Mouse (Mus musculus) heart, embryonic 11.5 days (tissue): Measurements from ENCODE around the gene Gm21992. TPM values are rescaled to one million over a fixed set of nuclear protein-coding genes. Genes with fewer than 3 reads are reported as not detected.

Experiments
- ATAC-seq: fragments of 200-750 bp; cut with Nextera tagmentation; replicated peaks from 2 replicates; pipeline ENCODE4 v1.8.0; 2017; ENCODE audit warnings: moderate library complexity; ENCODE audit not compliant: insufficient number of reproducible peaks, low FRiP score, low TSS enrichment
- H3K27ac ChIP-seq: fragments of 300-500 bp; sonication (generic); 2 replicates; pipeline ENCODE4 v1.5.1; 2014; ENCODE audit warnings: mild to moderate bottlenecking, low read depth, low read length
- H3K27me3 ChIP-seq: fragments of 300-500 bp; sonication (generic); 2 replicates; pipeline ENCODE4 v1.6.1; 2014; ENCODE audit warnings: mild to moderate bottlenecking, low read length, mixed read lengths; ENCODE audit not compliant: control insufficient read depth, insufficient read depth
- H3K36me3 ChIP-seq: fragments of 300-500 bp; sonication (generic); 2 replicates; pipeline ENCODE4 v1.6.1; 2014; ENCODE audit warnings: mild to moderate bottlenecking, low read length, moderate library complexity, mixed read lengths; ENCODE audit not compliant: control insufficient read depth, insufficient read depth
- H3K4me1 ChIP-seq: fragments of 300-500 bp; sonication (generic); 2 replicates; pipeline ENCODE4 v1.6.1; 2014; ENCODE audit warnings: low read length; ENCODE audit not compliant: control insufficient read depth, insufficient read depth
- H3K4me2 ChIP-seq: fragments of 300-500 bp; sonication (generic); 2 replicates; pipeline ENCODE4 v1.6.1; 2014; ENCODE audit warnings: mild to moderate bottlenecking, moderate library complexity
- H3K4me3 ChIP-seq: fragments of 300-500 bp; sonication (generic); 2 replicates; pipeline ENCODE4 v1.5.1; 2014; ENCODE audit warnings: low read depth, low read length
- H3K9ac ChIP-seq: fragments of 300-500 bp; sonication (generic); 2 replicates; pipeline ENCODE4 v1.6.1; 2014; ENCODE audit warnings: mild to moderate bottlenecking, low read depth, low read length, moderate library complexity
- H3K9me3 ChIP-seq: fragments of 300-500 bp; sonication (generic); replicated peaks from 2 replicates; pipeline ENCODE4 v1.6.1; 2016; ENCODE audit warnings: low read length; ENCODE audit not compliant: control insufficient read depth
- WGBS: fragments of 180-500 bp; shearing (Covaris S2); extraction: QIAGEN DNeasy Blood & Tissue Kit; methylation state at CpG from one replicate; pipeline ENCODE4 v1.1.7; 2014; ENCODE audit not compliant: insufficient replicate concordance; 5-methylcytosine and 5-hydroxymethylcytosine counted together
- polyA plus RNA-seq: library from polyadenylated mRNA; unstranded; fragments of >200 nt; fragmentation: Nextera tagmentation; extraction: Ambion mirVana; gene quantifications from 2 replicates; pipeline ENCODE4 v1.2.1, GENCODE M21; 2014

Gm21992 gene
- polyA plus RNA-seq, 1 experiment from 2014 or later: 24.0 TPM

GRCm38 (mm10) chr19:4803283-4803682, 8.1 kb downstream of the Gm21992 start:
- Histone ChIP-seq H3K9me3 (no peaks in the 10 kb centered on the region), H3K4me3 (no peak overlapping the region), H3K27me3 (no peaks in the 10 kb centered on the region), H3K27ac (no peak overlapping the region), H3K36me3 (peaks cover 33% of the 10 kb centered on the region), H3K9ac (no peak overlapping the region), H3K4me1 (0 out of 2 replicates have a peak, but pooled peaks cover 2% of the 10 kb centered on the region), H3K4me2 (no peak overlapping the region)
- no peak for ATAC-seq
- 89% methylated on average over 10 of the region's 10 CpGs for WGBS

- Histone ChIP-seq H3K4me1 (0 out of 2 replicates have a peak, but pooled peaks cover 2% of the 10 kb centered on the region), H3K27ac (no peak overlapping the region), H3K9me3 (no peaks in the 10 kb centered on the region), H3K9ac (no peak overlapping the region), H3K36me3 (peaks cover 33% of the 10 kb centered on the region), H3K27me3 (no peaks in the 10 kb centered on the region), H3K4me3 (no peak overlapping the region), H3K4me2 (no peak overlapping the region)
- 96% methylated on average over 7 of the region's 7 CpGs for WGBS
- ATAC-seq: no peak
Measured at GRCm38 (mm10) chr19:4802691-4803091, 8.7 kb downstream of the Gm21992 start.

GRCm38 (mm10) chr19:4799083-4799482, 12.3 kb downstream of the Gm21992 start:
- H3K4me3 ChIP-seq: no peak overlapping the region
- H3K4me2 ChIP-seq: no peak overlapping the region
- H3K9me3 ChIP-seq: no peaks in the 10 kb centered on the region
- H3K9ac ChIP-seq: no peak overlapping the region
- no peaks in the 10 kb centered on the region for H3K27me3 ChIP-seq
- H3K36me3 ChIP-seq: peaks cover 33% of the 10 kb centered on the region
- H3K4me1 ChIP-seq: 0 out of 2 replicates have a peak, but pooled peaks cover 2% of the 10 kb centered on the region
- no peak overlapping the region for H3K27ac ChIP-seq
- ATAC-seq: no peak
- 91% methylated on average over 5 of the region's 5 CpGs for WGBS

GRCm38 (mm10) chr19:4797846-4798245, 13.6 kb downstream of the Gm21992 start:
- Histone ChIP-seq H3K27ac (no peak overlapping the region), H3K9me3 (no peaks in the 10 kb centered on the region), H3K27me3 (no peaks in the 10 kb centered on the region), H3K4me3 (no peak overlapping the region), H3K36me3 (peaks cover 25% of the 10 kb centered on the region), H3K4me1 (0 out of 2 replicates have a peak, but pooled peaks cover under 1% of the 10 kb centered on the region), H3K4me2 (no peak overlapping the region), H3K9ac (no peak overlapping the region)
- WGBS: 88% methylated on average over 2 of the region's 2 CpGs
- ATAC-seq: no peak

DNA sequence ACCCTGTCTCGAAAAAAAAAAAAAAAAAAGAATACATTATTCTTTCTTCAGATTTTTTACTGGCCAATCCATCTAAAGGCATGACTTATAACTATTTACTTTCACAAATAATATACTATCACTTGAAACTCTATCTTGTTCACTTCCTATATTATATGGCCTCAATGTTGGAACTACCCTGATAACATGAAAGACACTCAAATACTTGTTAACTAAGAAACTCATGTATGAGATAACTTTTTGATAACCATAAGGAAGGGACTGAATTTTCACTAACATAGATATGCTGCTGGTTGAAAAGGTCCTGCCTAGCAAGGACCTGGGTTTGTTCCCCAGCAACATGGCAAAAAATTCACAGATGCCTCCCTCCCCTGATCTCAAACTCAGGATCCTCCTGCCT, 15.5 kb downstream of the Gm21992 start:
- WGBS: 64% methylated on average over 1 of the region's 1 CpGs
- H3K4me1 ChIP-seq: peaks cover 8% of the 10 kb centered on the region; the same call in 1 of the 2 replicates
- H3K27ac ChIP-seq: no peak overlapping the region
- H3K4me3 ChIP-seq: no peak overlapping the region
- H3K27me3 ChIP-seq: no peaks in the 10 kb centered on the region
- H3K36me3 ChIP-seq: peaks cover 16% of the 10 kb centered on the region
- no peaks in the 10 kb centered on the region for H3K9me3 ChIP-seq
- H3K4me2 ChIP-seq: no peak overlapping the region
- no peak overlapping the region for H3K9ac ChIP-seq
- ATAC-seq: no peak

DNA sequence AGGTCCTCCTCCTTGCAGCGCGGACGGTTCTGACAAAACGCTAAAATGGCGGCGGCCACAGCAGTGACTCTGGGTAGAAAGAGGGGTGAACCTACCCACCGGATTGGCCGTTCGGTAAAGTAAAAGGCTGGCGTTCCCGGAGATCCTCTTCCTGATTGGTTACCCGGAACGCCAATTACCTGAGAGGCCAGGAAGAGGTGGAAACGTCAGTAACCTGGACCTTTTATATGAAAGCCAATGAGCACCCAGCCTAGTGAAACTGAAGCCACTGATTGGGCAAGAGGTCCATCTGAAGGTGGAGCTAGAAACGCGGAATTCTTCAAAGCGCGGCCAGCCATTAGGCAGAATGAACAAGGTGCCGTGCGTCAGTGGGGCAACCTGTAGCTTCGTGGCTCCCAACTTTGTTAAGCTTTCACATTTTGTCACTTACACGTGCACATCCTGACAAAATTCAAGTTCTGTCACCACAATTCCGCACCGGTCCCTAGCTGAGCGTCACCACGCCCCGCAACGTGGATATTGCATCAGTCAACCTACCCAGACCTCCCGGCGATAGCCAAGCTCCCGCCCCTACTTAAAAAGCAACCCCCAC, 17.5 kb downstream of the Gm21992 start, which contains the start of gene Rbm4:
Rbm4 (minus strand) TSS at position 71 of the 592 bp plus-strand sequence.
- WGBS: under 1% methylated on average over 31 of the region's 31 CpGs
- Histone ChIP-seq H3K36me3 (peaks cover 11% of the 10 kb centered on the region), H3K9ac (peak within 1 kb of the TSS; percentile 85), H3K27ac (peak within 1 kb of the TSS; percentile 84), H3K4me2 (peak within 1 kb of the TSS; percentile 84), H3K4me1 (peaks cover 8% of the 10 kb centered on the region; the same call in 1 of the 2 replicates), H3K9me3 (no peaks in the 10 kb centered on the region), H3K27me3 (no peaks in the 10 kb centered on the region), H3K4me3 (peak within 1 kb of the TSS; percentile 82)
- ATAC-seq: peak; percentile 96

DNA sequence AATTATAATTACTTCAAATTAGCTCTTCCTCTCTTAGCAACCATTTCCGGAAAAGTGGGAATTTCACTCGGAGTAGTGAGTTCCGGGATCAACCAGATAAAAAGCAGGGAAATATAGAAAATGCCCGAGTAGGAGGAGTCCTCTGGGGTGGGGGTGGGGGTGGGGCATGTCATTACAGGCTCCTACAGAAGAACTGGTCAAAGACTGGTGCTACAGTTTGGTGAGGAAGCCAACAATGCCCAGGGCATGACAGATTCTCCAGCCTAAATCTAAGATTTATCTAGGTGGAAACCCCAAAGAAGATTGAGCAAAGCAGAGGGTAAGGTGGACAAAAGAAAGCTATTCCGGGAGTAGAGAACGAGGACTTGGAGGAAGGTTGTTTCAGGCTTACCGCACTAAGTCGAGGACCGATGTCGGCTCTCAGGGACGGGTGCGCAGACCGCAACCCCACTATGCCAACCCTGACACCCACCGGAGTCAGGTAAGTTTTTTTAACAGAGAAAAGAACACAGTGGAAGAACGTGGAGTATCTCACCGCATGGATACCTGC, 18.1 kb downstream of the Gm21992 start:
- H3K9ac ChIP-seq: peak overlapping the region; percentile 85
- ATAC-seq: peak; percentile 63; the same call in 1 of the 2 replicates
- H3K4me2 ChIP-seq: peak overlapping the region; percentile 84
- H3K27me3 ChIP-seq: no peaks in the 10 kb centered on the region
- peak overlapping the region; percentile 82 for H3K4me3 ChIP-seq
- 1% methylated on average over 16 of the region's 16 CpGs for WGBS
- peaks cover 8% of the 10 kb centered on the region; the same call in 1 of the 2 replicates for H3K4me1 ChIP-seq
- peaks cover 11% of the 10 kb centered on the region for H3K36me3 ChIP-seq
- peak overlapping the region; percentile 84 for H3K27ac ChIP-seq
- H3K9me3 ChIP-seq: no peaks in the 10 kb centered on the region

DNA sequence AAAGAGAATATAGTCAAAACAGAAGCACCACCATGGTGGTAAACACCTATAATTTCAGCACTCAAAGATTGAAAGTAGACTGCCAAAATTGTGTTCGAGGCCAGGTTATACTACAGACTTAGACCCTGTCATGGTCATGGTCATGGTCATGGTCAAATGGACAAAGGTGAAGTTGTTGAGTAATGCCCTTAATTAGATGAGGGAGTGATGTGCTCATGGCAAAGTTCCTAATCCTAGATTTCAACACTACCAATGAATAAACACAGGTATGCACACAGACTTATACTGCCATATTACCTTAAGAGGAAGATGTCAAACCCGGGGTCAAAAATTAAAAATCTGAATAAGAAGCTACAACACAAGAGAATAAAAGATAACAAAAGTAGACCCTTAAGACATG, 25.1 kb downstream of the Gm21992 start:
- Histone ChIP-seq H3K27ac (no peak overlapping the region), H3K4me1 (peaks cover 6% of the 10 kb centered on the region; the same call in 1 of the 2 replicates), H3K4me3 (no peak overlapping the region), H3K27me3 (no peaks in the 10 kb centered on the region), H3K4me2 (no peak overlapping the region), H3K9me3 (no peaks in the 10 kb centered on the region), H3K36me3 (peaks cover 35% of the 10 kb centered on the region), H3K9ac (no peak overlapping the region)
- 93% methylated on average over 2 of the region's 2 CpGs for WGBS
- ATAC-seq: no peak
